Mouse (Mus musculus): ENCODE results near the gene Slc35e4.
"Not testable (repeated sequence)": the region's sequence is repeated elsewhere in the genome, so short reads cannot be mapped to it uniquely, and the experiment has no call there.

Slc35e4 gene

GRCm38 (mm10) chr11:3918738-3919137 lies 4.3 kb upstream of the Slc35e4 start:
- no peak for DNase-seq (ENCODE audit: low read depth, low spot score)

GRCm38 (mm10) chr11:3913316-3914108 lies 952 bp downstream of the Slc35e4 start:
- DNase-seq (ENCODE audit: low read depth, low spot score), result peak; percentile 96

GRCm38 (mm10) chr11:3912875-3913271 lies 1.6 kb downstream of the Slc35e4 start:
- DNase-seq (ENCODE audit: low read depth, low spot score), result no peak

- DNase-seq (ENCODE audit: low read depth, low spot score), result no peak
Measured at GRCm38 (mm10) chr11:3912100-3912874, 2.2 kb downstream of the Slc35e4 start.

- DNase-seq (ENCODE audit: low read depth, low spot score), result not testable (repeated sequence)
Measured at GRCm38 (mm10) chr11:3911440-3911839, 3.0 kb downstream of the Slc35e4 start.

GRCm38 (mm10) chr11:3910513-3911310 lies 3.8 kb downstream of the Slc35e4 start:
- DNase-seq (ENCODE audit: low read depth, low spot score), result no peak

- DNase-seq (ENCODE audit: low read depth, low spot score), result no peak
Measured at GRCm38 (mm10) chr11:3909236-3909635, 5.2 kb downstream of the Slc35e4 start.

GRCm38 (mm10) chr11:3905446-3905845 lies 9.0 kb downstream of the Slc35e4 start:
- no peak for DNase-seq (ENCODE audit: low read depth, low spot score)

GRCm38 (mm10) chr11:3904673-3905072 lies 9.8 kb downstream of the Slc35e4 start:
- DNase-seq (ENCODE audit: low read depth, low spot score), result no peak

GRCm38 (mm10) chr11:3903046-3903445 lies 11.4 kb downstream of the Slc35e4 start:
- DNase-seq (ENCODE audit: low read depth, low spot score), result no peak

- no peak for DNase-seq (ENCODE audit: low read depth, low spot score)
Measured at GRCm38 (mm10) chr11:3902516-3902915, 11.9 kb downstream of the Slc35e4 start.

GRCm38 (mm10) chr11:3900296-3900695 lies 14.2 kb downstream of the Slc35e4 start:
- DNase-seq (ENCODE audit: low read depth, low spot score), result no peak

- DNase-seq (ENCODE audit: low read depth, low spot score), result no peak
Measured at GRCm38 (mm10) chr11:3895933-3896332, 18.5 kb downstream of the Slc35e4 start.

- DNase-seq (ENCODE audit: low read depth, low spot score), result no peak
Measured at GRCm38 (mm10) chr11:3895458-3895857, 19.0 kb downstream of the Slc35e4 start.

- peak; percentile 92 for DNase-seq (ENCODE audit: low read depth, low spot score)
Measured at GRCm38 (mm10) chr11:3894406-3895281, 19.8 kb downstream of the Slc35e4 start, which contains the start of the genes 4921536K21Rik and Dusp18. TSS of gene 4921536K21Rik (minus strand) at chr11:3895098. TSS of gene Dusp18 (plus strand) at chr11:3895240.

GRCm38 (mm10) chr11:3893970-3894369 lies 20.5 kb downstream of the Slc35e4 start:
- no peak for DNase-seq (ENCODE audit: low read depth, low spot score)

- DNase-seq (ENCODE audit: low read depth, low spot score), result no peak
Measured at GRCm38 (mm10) chr11:3887331-3887730, 27.1 kb downstream of the Slc35e4 start.

- DNase-seq (ENCODE audit: low read depth, low spot score), result no peak
Measured at GRCm38 (mm10) chr11:3883711-3884110, 30.8 kb downstream of the Slc35e4 start.

GRCm38 (mm10) chr11:3879836-3880235 lies 34.6 kb downstream of the Slc35e4 start:
- peak; percentile 50 for DNase-seq (ENCODE audit: low read depth, low spot score)

- no peak for DNase-seq (ENCODE audit: low read depth, low spot score)
Measured at GRCm38 (mm10) chr11:3878660-3879059, 35.8 kb downstream of the Slc35e4 start.

GRCm38 (mm10) chr11:3876419-3876818 lies 38.0 kb downstream of the Slc35e4 start:
- no peak for DNase-seq (ENCODE audit: low read depth, low spot score)

Measured in telencephalon, adult 2 months (tissue).